Mouse (Mus musculus): Measurements from ENCODE around the gene Ssbp4. TPM values are rescaled to one million over a fixed set of nuclear protein-coding genes. Genes with fewer than 3 reads are reported as not detected.

Gene Ssbp4
- polyA plus RNA-seq, 1 experiment from 2014 or later: 135 TPM

- peak; percentile 42 for DNase-seq (ENCODE audit: low spot score)
Measured at GRCm38 (mm10) chr8:70558983-70559382, 49.7 kb downstream of the Ssbp4 start.

- DNase-seq (ENCODE audit: low spot score): peak; percentile 74
Measured at GRCm38 (mm10) chr8:70558334-70558733, 50.3 kb downstream of the Ssbp4 start.

DNA sequence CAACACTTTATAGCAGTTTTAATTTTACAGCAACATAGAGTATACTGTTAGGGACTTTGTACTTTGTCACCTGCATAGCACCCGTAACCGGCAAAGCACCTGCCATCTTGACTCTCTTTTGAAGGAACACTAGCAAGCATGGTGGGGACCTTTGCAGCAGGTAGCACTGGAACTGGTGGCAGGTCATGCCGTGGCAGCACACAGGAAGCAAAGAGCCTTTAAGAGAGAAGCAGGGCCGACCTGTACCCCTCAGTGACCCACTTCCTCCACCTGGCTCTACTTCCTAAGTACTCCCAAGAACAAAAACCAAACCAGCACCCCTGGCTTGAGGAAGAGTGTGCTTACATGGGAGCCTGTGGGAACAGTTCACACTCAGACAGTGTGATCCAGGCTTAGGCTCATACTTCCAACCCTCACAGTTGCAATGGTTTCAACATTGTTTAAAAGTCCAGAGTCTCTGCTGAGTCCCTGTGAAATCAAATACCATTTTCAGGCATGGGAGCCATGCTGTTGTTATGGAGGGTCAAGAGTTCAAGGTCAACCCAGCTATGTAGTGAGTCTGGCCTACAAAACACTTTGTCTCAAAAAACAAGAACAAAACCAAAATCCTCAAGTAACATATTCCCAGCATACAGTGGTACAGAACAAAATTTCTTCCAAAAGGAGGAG is 53.5 kb downstream of the Ssbp4 start:
- DNase-seq (ENCODE audit: low spot score): peak; percentile 61

GRCm38 (mm10) chr8:70553740-70554139 is 54.9 kb downstream of the Ssbp4 start:
- no peak for DNase-seq (ENCODE audit: low spot score)

- no peak for DNase-seq (ENCODE audit: low spot score)
Measured at GRCm38 (mm10) chr8:70552836-70553235, 55.8 kb downstream of the Ssbp4 start.

DNA sequence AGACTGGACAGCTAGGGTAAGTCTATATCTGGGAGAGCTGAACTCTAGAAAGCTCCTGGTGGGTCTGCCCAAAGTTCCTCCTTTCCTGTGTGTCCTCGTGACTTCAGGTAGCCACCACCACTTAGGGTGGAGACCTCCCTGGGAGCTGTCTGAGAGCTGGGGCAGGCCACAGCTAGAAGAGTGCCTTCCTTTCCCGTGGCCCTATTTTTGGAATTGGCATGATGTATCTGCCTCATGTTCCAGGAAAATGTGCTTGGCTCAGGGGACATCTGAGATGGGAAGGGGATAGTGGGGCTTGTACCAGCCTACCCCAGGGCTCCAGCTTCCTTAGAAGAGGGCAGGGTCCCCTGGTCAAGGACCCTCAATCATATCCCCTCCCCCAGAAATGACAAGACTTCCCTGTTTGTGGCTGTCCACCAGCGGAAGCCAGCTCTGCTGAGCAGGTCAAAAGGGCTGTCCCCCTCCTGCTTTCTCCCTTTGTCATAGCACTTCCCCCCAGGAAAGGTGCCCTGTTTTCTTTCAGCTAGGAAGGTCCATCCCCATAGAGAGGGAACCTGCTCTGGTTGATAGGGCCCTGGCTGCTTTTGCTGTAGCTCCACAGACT is 57.0 kb downstream of the Ssbp4 start:
- no peak for DNase-seq (ENCODE audit: low spot score)

GRCm38 (mm10) chr8:70549412-70550184 is 59.1 kb downstream of the Ssbp4 start:
- DNase-seq (ENCODE audit: low spot score): peak; percentile 57

- DNase-seq (ENCODE audit: low spot score): no peak
Measured at GRCm38 (mm10) chr8:70547762-70548161, 60.9 kb downstream of the Ssbp4 start.

Other genes with a start within 250 kb of the Ssbp4 start
- gene Comp, start 235.3 kb downstream of the Ssbp4 start, polyA plus RNA-seq (2015; fragmentation: Nextera tagmentation; extraction: Ambion mirVana): 1.6 and 2.2 TPM in 2 replicates
- gene Crtc1, start 169.3 kb downstream of the Ssbp4 start, polyA plus RNA-seq (2015; fragmentation: Nextera tagmentation; extraction: Ambion mirVana): 7.4 and 8.0 TPM in 2 replicates
- 8.0 and 8.4 TPM in 2 replicates for gene Klhl26, start 131.9 kb downstream of the Ssbp4 start, polyA plus RNA-seq (2015; fragmentation: Nextera tagmentation; extraction: Ambion mirVana)
- 0.09 and 0.10 TPM in 2 replicates for gene Tmem59l, start 121.5 kb downstream of the Ssbp4 start, polyA plus RNA-seq (2015; fragmentation: Nextera tagmentation; extraction: Ambion mirVana)
- 0.10 and 0.27 TPM in 2 replicates for gene Crlf1, start 115.7 kb downstream of the Ssbp4 start, polyA plus RNA-seq (2015; fragmentation: Nextera tagmentation; extraction: Ambion mirVana)
- gene Rex1bd, start 102.1 kb downstream of the Ssbp4 start, polyA plus RNA-seq (2015; fragmentation: Nextera tagmentation; extraction: Ambion mirVana): 170 and 181 TPM in 2 replicates
- gene Uba52, start 98.1 kb downstream of the Ssbp4 start, polyA plus RNA-seq (2015; fragmentation: Nextera tagmentation; extraction: Ambion mirVana): 1,327 and 1,441 TPM in 2 replicates
- gene Fkbp8, start 81.1 kb downstream of the Ssbp4 start, polyA plus RNA-seq (2015; fragmentation: Nextera tagmentation; extraction: Ambion mirVana): 309 and 319 TPM in 2 replicates
- 66.8 and 68.6 TPM in 2 replicates for gene Kxd1, start 80.9 kb downstream of the Ssbp4 start, polyA plus RNA-seq (2015; fragmentation: Nextera tagmentation; extraction: Ambion mirVana)
- 13.5 and 14.2 TPM in 2 replicates for gene Ell, start 69.4 kb downstream of the Ssbp4 start, polyA plus RNA-seq (2015; fragmentation: Nextera tagmentation; extraction: Ambion mirVana)
- gene Isyna1, start 14.5 kb downstream of the Ssbp4 start, polyA plus RNA-seq (2015; fragmentation: Nextera tagmentation; extraction: Ambion mirVana): 78.9 and 88.4 TPM in 2 replicates
- gene Lrrc25, start 7.3 kb upstream of the Ssbp4 start, polyA plus RNA-seq (2015; fragmentation: Nextera tagmentation; extraction: Ambion mirVana): 4.7 and 5.8 TPM in 2 replicates
- gene Gdf15, start 23.6 kb upstream of the Ssbp4 start, polyA plus RNA-seq (2015; fragmentation: Nextera tagmentation; extraction: Ambion mirVana): 1.2 and 1.4 TPM in 2 replicates
- gene Pgpep1, start 51.5 kb upstream of the Ssbp4 start, polyA plus RNA-seq (2015; fragmentation: Nextera tagmentation; extraction: Ambion mirVana): 33.2 and 43.0 TPM in 2 replicates
- gene Lsm4, start 64.4 kb upstream of the Ssbp4 start, polyA plus RNA-seq (2015; fragmentation: Nextera tagmentation; extraction: Ambion mirVana): 333 and 377 TPM in 2 replicates
- gene Jund, start 90.1 kb upstream of the Ssbp4 start, polyA plus RNA-seq (2015; fragmentation: Nextera tagmentation; extraction: Ambion mirVana): 85.7 and 111 TPM in 2 replicates
- 0.04 and 0.06 TPM in 2 replicates for gene Iqcn, start 94.6 kb upstream of the Ssbp4 start, polyA plus RNA-seq (2015; fragmentation: Nextera tagmentation; extraction: Ambion mirVana)
- 0.29 and 0.32 TPM in 2 replicates for gene Gm3336, start 109.7 kb upstream of the Ssbp4 start, polyA plus RNA-seq (2015; fragmentation: Nextera tagmentation; extraction: Ambion mirVana)
- gene Pde4c, start 114.8 kb upstream of the Ssbp4 start, polyA plus RNA-seq (2015; fragmentation: Nextera tagmentation; extraction: Ambion mirVana): 0.28 and 0.35 TPM in 2 replicates
- gene Rab3a, start 145.8 kb upstream of the Ssbp4 start, polyA plus RNA-seq (2015; fragmentation: Nextera tagmentation; extraction: Ambion mirVana): 7.0 and 8.0 TPM in 2 replicates
- gene Mpv17l2, start 152.1 kb upstream of the Ssbp4 start, polyA plus RNA-seq (2015; fragmentation: Nextera tagmentation; extraction: Ambion mirVana): 54.3 and 54.4 TPM in 2 replicates
- 35.1 and 38.6 TPM in 2 replicates for gene Pik3r2, start 167.8 kb upstream of the Ssbp4 start, polyA plus RNA-seq (2015; fragmentation: Nextera tagmentation; extraction: Ambion mirVana)
- 37.2 and 37.3 TPM in 2 replicates for gene Mast3, start 196.2 kb upstream of the Ssbp4 start, polyA plus RNA-seq (2015; fragmentation: Nextera tagmentation; extraction: Ambion mirVana)
- 16.2 TPM in 2 replicates for gene Il12rb1, start 199.6 kb upstream of the Ssbp4 start, polyA plus RNA-seq (2015; fragmentation: Nextera tagmentation; extraction: Ambion mirVana)
- 11.0 and 11.4 TPM in 2 replicates for gene Arrdc2, start 230.8 kb upstream of the Ssbp4 start, polyA plus RNA-seq (2015; fragmentation: Nextera tagmentation; extraction: Ambion mirVana)